Mouse (Mus musculus) cortical plate, adult 2 months (tissue): Measurements from ENCODE around the gene Gpr142.

Experiments used
- CTCF ChIP-seq: fragments of 200-500 bp; IDR thresholded peaks from 2 replicates; pipeline ENCODE4 v1.5.1; 2011; ENCODE audit warnings: mild to moderate bottlenecking, control low read depth, low read length; ENCODE audit not compliant: insufficient read depth; ENCODE audit errors: extremely low read depth
- POLR2A ChIP-seq: fragments of 200-500 bp; IDR thresholded peaks from 2 replicates; pipeline ENCODE4 v1.6.1; 2011; ENCODE audit warnings: mild to moderate bottlenecking, low read length, control low read depth; ENCODE audit not compliant: insufficient read depth; ENCODE audit errors: extremely low read depth

DNA sequence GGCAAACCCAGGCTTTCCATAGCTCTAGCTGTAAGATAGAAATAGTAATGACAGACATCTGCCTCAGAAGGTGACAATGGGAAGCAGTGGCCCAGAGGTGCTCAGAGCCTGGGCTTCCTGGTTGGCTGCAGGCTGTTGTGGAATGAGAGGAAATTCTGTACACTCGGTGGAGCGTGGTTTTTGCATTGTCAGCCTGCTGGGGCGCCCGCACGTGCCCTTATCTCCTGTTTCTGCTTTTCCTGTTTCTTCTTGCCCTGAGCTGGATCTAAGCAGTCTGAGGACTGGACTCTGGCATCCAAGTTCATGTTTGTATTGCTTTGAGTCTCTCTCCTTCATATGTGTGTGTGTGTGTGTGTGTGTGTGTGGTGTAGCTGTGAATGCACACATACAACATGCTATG lies 28.0 kb downstream of the Gpr142 start:
- TF ChIP-seq POLR2A (no peak), CTCF (no peak)
